Mouse (Mus musculus) C2C12 (cell line): ENCODE measurements around the gene Acsbg2. TPM values are rescaled to one million over a fixed set of nuclear protein-coding genes. Genes with fewer than 3 reads are reported as not detected.

Experiments used
- H3K27me3 ChIP-seq: one replicate; pipeline ENCODE4 v1.6.1; 2011; ENCODE audit not compliant: control insufficient read depth, insufficient read depth, insufficient read length
- H3K36me3 ChIP-seq: one replicate; pipeline ENCODE4 v1.6.1; 2011; ENCODE audit not compliant: control insufficient read depth, insufficient read depth
- H3K4me3 ChIP-seq: one replicate; pipeline ENCODE4 v1.5.1; 2011; ENCODE audit warnings: mild to moderate bottlenecking, control low read depth; ENCODE audit not compliant: poor library complexity, insufficient read depth, severe bottlenecking
- H3K79me2 ChIP-seq: one replicate; pipeline ENCODE4 v1.6.1; 2011; ENCODE audit not compliant: control insufficient read depth, insufficient read depth
- H3K79me3 ChIP-seq: one replicate; pipeline ENCODE4 v1.6.1; 2011; ENCODE audit warnings: low read depth, control low read depth
- H3ac ChIP-seq: one replicate; pipeline ENCODE3; 2011; ENCODE audit warnings: low read depth; ENCODE audit not compliant: control insufficient read depth, insufficient read length
- CEBPB ChIP-seq: IDR thresholded peaks from one replicate; pipeline ENCODE4 v1.6.1; 2011; ENCODE audit warnings: low read depth, mild to moderate bottlenecking, control low read depth, moderate library complexity
- CTCF ChIP-seq: IDR thresholded peaks from one replicate; pipeline ENCODE4 v1.5.1; 2011; ENCODE audit not compliant: control insufficient read depth, insufficient read depth, insufficient read length
- FOSL1 ChIP-seq: IDR thresholded peaks from one replicate; pipeline ENCODE4 v1.8.0; 2011; ENCODE audit warnings: mild to moderate bottlenecking, low read length; ENCODE audit not compliant: poor library complexity, insufficient read depth, severe bottlenecking
- MAX ChIP-seq: IDR thresholded peaks from one replicate; pipeline ENCODE4 v1.6.1; 2011; ENCODE audit warnings: mild to moderate bottlenecking, control low read depth
- MYOD1 ChIP-seq: IDR thresholded peaks from one replicate; pipeline ENCODE4 v1.6.1; 2011; ENCODE audit warnings: low read depth; ENCODE audit not compliant: control insufficient read depth, insufficient read length
- MYOG ChIP-seq: IDR thresholded peaks from one replicate; pipeline ENCODE4 v1.6.1; 2011; ENCODE audit not compliant: control insufficient read depth, insufficient read length; ENCODE audit errors: extremely low read depth
- USF1 ChIP-seq: IDR thresholded peaks from one replicate; pipeline ENCODE4 v1.6.1; 2011; ENCODE audit warnings: low read depth, mild to moderate bottlenecking, control low read depth, moderate library complexity
- polyA plus RNA-seq: library from polyadenylated mRNA; unstranded; fragments of >200 nt; fragmentation: generic; extraction: Trizol; gene quantifications from one replicate; pipeline ENCODE4 v1.2.1, GENCODE M21; 2012; ENCODE audit warnings: missing spikeins

The Acsbg2 gene
- polyA plus RNA-seq, 1 experiment: not detected

DNA sequence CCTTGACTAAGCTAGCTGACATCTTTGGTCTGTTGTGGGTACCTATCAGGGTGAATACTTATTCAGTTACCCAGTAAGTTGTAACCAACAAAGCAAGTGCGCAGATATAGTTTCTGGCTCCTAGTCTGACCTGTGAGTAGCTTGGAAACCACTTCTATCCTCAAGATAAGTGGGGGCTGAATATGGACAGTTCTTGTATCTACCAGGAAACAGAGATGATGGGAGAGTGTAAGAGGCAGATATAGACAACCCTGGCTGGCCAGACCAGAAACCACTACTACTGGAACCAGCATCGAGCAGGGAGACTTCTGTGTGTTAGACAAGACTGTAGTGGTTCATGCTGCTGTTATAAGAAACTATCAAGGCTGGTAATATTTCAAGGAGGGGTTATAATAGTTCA lies 15.8 kb upstream of the Acsbg2 start:
- no peaks in the 10 kb centered on the region for H3K79me2 ChIP-seq
- H3K36me3 ChIP-seq: peaks cover 13% of the 10 kb centered on the region
- no peaks in the 10 kb centered on the region for H3K27me3 ChIP-seq
- no peak overlapping the region for H3ac ChIP-seq
- H3K4me3 ChIP-seq: no peak overlapping the region
- TF ChIP-seq MYOG (no peak), CEBPB (no peak), MYOD1 (no peak), MAX (no peak), USF1 (no peak), CTCF (no peak), FOSL1 (no peak)
- H3K79me3 ChIP-seq: no peaks in the 10 kb centered on the region

DNA sequence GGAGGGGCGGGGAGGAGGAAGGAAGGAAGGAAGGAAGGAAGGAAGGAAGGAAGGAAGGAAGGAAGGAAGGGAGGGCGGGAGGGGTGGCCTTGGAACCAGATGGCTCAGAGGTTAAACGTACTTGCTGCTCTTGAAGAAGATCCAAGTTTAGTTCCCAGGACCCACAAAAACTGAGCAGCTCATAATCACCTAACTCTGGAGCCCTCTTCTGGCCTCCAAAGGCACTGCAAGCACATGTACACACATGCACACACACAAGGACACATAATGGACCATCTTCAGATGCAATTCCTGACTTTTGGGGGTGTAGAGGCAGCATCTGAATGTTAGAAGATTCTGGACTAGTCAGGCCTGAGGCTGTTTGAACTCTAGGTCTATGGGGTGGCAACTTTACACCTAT lies 13.8 kb upstream of the Acsbg2 start:
- Histone ChIP-seq H3K79me3 (no peaks in the 10 kb centered on the region), H3K79me2 (no peaks in the 10 kb centered on the region), H3K27me3 (no peaks in the 10 kb centered on the region), H3K4me3 (no peak overlapping the region), H3K36me3 (peaks cover 7% of the 10 kb centered on the region), H3ac (no peak overlapping the region)
- no peak for TF ChIP-seq MAX
- TF ChIP-seq USF1: no peak
- TF ChIP-seq MYOD1: no peak
- no peak for TF ChIP-seq MYOG
- no peak for TF ChIP-seq FOSL1
- TF ChIP-seq CTCF: no peak
- TF ChIP-seq CEBPB: no peak

DNA sequence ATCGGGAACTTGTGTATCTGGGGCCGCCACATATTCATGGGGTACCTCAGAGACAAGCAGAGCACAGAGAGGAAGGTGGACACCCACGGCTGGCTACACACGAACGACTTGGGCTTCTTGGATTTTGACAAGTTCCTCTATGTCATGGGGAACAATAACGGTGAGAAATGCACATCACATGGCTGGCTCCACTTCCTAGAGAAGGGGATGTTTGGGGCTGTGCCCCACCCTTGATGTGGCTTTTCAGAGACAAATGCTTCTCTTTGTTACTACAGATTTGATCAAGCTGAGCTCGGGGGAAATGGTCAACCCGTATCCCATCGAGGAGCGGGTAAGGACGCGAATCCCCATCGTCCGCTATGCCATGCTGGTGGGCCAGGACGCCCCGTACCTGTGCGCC lies 10.6 kb upstream of the Acsbg2 start:
- H3ac ChIP-seq: no peak overlapping the region
- TF ChIP-seq CEBPB (no peak), MAX (no peak), USF1 (no peak), FOSL1 (no peak), CTCF (no peak), MYOD1 (no peak), MYOG (no peak)
- no peaks in the 10 kb centered on the region for H3K27me3 ChIP-seq
- no peaks in the 10 kb centered on the region for H3K79me3 ChIP-seq
- no peaks in the 10 kb centered on the region for H3K36me3 ChIP-seq
- H3K4me3 ChIP-seq: no peak overlapping the region
- no peaks in the 10 kb centered on the region for H3K79me2 ChIP-seq

DNA sequence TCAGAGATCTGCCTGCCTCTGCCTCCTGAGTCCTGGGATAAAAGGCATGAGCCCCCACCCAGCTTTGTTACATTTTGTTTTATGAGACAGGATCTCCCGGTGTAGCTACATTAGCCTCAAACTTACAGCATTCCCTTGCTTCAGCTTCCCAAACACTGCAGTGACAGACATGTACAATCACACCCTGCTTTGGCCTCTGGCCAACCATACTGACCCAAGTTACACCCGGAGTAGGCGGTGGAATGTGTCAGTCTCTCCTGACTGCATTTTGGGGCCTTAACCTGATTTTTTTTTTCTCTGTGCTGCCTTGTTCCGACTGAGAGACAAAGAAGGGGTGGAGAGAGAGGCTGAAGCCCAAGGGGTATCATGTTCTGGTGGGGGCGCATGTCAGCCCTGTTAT lies 10.1 kb upstream of the Acsbg2 start:
- Histone ChIP-seq H3K36me3 (no peaks in the 10 kb centered on the region), H3K79me3 (no peaks in the 10 kb centered on the region), H3K4me3 (no peak overlapping the region), H3K79me2 (no peaks in the 10 kb centered on the region), H3K27me3 (no peaks in the 10 kb centered on the region), H3ac (no peak overlapping the region)
- TF ChIP-seq FOSL1 (no peak), CEBPB (no peak), MAX (no peak), CTCF (no peak), MYOG (no peak), MYOD1 (no peak), USF1 (no peak)

DNA sequence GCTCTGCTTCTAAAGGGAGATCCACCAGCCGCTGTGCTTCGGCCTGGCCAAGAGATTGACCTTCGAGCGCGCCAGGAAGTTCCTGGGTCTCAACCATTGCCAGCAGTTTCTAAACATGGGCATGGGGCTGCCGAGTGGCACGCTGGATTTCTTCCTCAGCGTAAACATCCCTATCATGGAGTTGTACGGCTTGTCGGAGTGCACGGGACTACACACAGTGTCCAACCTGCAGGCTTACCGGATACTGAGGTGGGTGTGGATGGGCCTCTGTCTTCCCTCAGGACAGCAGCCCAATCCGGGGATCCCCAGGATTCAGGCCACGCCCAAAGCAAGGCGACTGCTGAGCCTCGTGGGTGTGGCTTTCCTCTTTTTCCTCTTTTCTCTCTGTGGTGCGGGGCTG lies 9.4 kb upstream of the Acsbg2 start:
- H3K36me3 ChIP-seq: no peaks in the 10 kb centered on the region
- no peak overlapping the region for H3K4me3 ChIP-seq
- H3K79me3 ChIP-seq: no peaks in the 10 kb centered on the region
- H3K79me2 ChIP-seq: no peaks in the 10 kb centered on the region
- TF ChIP-seq FOSL1 (no peak), MYOD1 (no peak), MYOG (no peak), CEBPB (no peak), MAX (no peak), CTCF (no peak), USF1 (no peak)
- no peaks in the 10 kb centered on the region for H3K27me3 ChIP-seq
- H3ac ChIP-seq: no peak overlapping the region

DNA sequence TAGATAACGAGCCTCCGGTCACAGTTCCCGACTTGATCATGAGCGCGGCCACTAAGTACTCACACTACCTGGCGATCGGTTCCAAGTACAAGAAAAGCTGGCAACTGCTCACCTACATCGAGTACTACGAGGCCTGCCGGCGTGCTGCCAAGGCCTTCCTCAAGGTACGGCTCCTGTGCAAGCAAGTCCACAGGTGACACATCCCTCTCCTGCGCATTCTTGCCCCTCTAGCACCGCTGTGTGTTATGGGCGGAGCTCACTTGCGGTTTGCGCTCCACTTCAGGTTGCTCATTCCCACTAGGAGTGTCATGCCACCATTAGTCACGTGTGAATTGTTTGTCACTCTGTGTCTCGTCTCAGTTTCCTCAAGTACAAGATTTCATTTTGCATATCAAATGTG lies 3.2 kb upstream of the Acsbg2 start:
- no peak for TF ChIP-seq FOSL1
- TF ChIP-seq MAX: no peak
- no peak for TF ChIP-seq MYOG
- TF ChIP-seq USF1: no peak
- no peak for TF ChIP-seq CEBPB
- no peak for TF ChIP-seq MYOD1
- no peak for TF ChIP-seq CTCF
- Histone ChIP-seq H3K27me3 (peaks cover 4% of the 10 kb centered on the region), H3K4me3 (no peak overlapping the region), H3K79me3 (no peaks in the 10 kb centered on the region), H3K36me3 (no peaks in the 10 kb centered on the region), H3K79me2 (no peaks in the 10 kb centered on the region), H3ac (no peak overlapping the region)
